Mouse (Mus musculus): Measurements from ENCODE around the gene Aadacl3. TPM values are rescaled to one million over a fixed set of nuclear protein-coding genes. Genes with fewer than 3 reads are reported as not detected.

Gene Aadacl3
- 0.04 and 0.10 TPM in 2 replicates for polyA plus RNA-seq (2012; rRNA removed)

DNA sequence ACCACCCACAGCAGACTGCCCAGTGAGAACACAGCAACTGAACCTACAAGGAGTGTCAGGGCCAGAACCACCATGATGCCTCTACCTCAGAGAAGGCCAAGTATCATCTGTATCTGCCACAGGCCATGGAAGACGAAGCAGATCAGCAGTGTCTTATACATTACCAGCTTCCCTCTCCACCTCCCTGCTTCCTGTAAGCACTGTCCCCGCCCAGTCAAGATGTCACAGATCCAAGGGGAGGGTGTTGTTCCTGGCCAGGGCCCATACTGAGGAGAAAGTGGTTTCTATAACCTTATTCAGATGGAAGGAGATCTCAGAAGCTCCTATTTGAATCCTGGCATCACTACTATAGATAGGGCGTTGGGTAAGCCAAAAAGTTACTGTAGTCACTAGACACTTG, at the start of gene Aadacl3:
TSS of gene Aadacl3 (minus strand) at position 101 of the 400 bp plus-strand sequence.

GRCm38 (mm10) chr4:144453217-144453616, 10.3 kb downstream of the Aadacl3 start, which contains the start of gene Gm9944:
Gene Gm9944 (minus strand): TSS chr4:144453317.

DNA sequence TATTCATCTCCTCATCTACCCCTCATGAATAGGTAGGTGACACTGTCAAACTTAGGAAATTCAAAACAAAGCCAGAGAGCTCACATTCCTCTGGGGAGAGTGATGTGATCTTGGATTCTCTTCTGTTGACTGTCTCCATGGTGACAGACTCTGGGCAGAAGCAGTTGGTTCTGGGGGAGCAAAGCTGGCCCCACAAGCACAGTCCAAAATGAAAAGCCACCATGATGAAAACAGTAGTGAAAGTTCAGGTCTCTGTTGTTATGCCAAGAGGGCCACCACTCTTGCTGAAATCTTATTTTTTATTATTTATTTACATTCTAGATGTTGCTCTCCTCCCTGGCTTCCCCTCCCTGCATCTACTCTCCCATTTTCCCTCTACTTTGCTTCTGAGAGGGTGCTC, 24.9 kb downstream of the Aadacl3 start, which contains the start of gene 1700012P22Rik:
TSS of gene 1700012P22Rik (minus strand) at position 101 of the 400 bp plus-strand sequence.

DNA sequence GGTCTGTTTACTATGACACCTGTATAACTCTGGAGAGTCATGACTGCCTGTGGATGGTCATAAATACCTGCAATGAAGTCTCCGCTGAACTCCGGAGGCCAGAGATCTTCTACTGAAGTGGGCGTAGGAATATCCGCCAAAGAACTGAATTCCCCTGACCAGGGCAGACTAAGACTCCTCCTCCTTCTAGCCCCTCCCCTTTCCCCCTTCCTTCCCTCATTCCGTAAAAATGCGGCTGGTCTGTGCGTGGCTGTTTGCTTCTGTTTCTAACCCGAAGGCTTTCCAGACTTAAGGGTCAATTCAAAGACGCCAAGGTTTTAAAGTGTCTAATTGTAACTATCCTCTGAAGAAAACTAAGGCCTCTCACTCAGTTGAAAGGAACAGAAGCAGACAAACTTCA, 55.3 kb downstream of the Aadacl3 start, which contains the start of gene Pramef12:
TSS of gene Pramef12 (minus strand) at position 175 of the 400 bp plus-strand sequence.

Other genes with a start within 250 kb of the Aadacl3 start
- gene Pramel5, start 183.3 kb downstream of the Aadacl3 start, polyA plus RNA-seq (2012; rRNA removed): not detected in 2 replicates
- gene Gm13128, start 133.5 kb downstream of the Aadacl3 start, polyA plus RNA-seq (2012; rRNA removed): not detected in 2 replicates
- gene Gm13119, start 105.8 kb downstream of the Aadacl3 start, polyA plus RNA-seq (2012; rRNA removed): not detected in 2 replicates
- not detected in 2 replicates for gene Pramef20, start 85.8 kb downstream of the Aadacl3 start, polyA plus RNA-seq (2012; rRNA removed)
- gene Pramef12, start 55.3 kb downstream of the Aadacl3 start, polyA plus RNA-seq (2012; rRNA removed): 0.04 and 0.08 TPM in 2 replicates
- gene 1700012P22Rik, start 25.0 kb downstream of the Aadacl3 start, polyA plus RNA-seq (2012; rRNA removed): not detected in 2 replicates
- gene Gm9944, start 10.4 kb downstream of the Aadacl3 start, polyA plus RNA-seq (2012; rRNA removed): not detected in 2 replicates
- not detected in 2 replicates for gene 9430007A20Rik, start 56.1 kb upstream of the Aadacl3 start, polyA plus RNA-seq (2012; rRNA removed)
- not detected in 2 replicates for gene Gm13124, start 101.4 kb upstream of the Aadacl3 start, polyA plus RNA-seq (2012; rRNA removed)
- gene Aadacl4, start 150.0 kb upstream of the Aadacl3 start, polyA plus RNA-seq (2012; rRNA removed): 0.13 TPM in 1 of 2 replicates, not detected in the other
- not detected in 2 replicates for gene Gm436, start 222.6 kb upstream of the Aadacl3 start, polyA plus RNA-seq (2012; rRNA removed)